Mouse (Mus musculus): Measurements from ENCODE around the gene Sipa1. TPM values are rescaled to one million over a fixed set of nuclear protein-coding genes. Genes with fewer than 3 reads are reported as not detected.

Gene Sipa1
- polyA plus RNA-seq (2016; fragmentation: Nextera tagmentation; extraction: Ambion mirVana), result 22.4 and 25.4 TPM in 2 replicates

GRCm38 (mm10) chr19:5662981-5663913 lies at the start of gene Sipa1:
Gene Sipa1, minus strand, starts transcription at chr19:5663707.
- no peaks in the 10 kb centered on the region for H3K27me3 ChIP-seq
- peaks cover 19% of the 10 kb centered on the region for H3K4me1 ChIP-seq
- peak within 1 kb of the TSS; percentile 62 for H3K4me2 ChIP-seq (replicated peaks)
- H3K9ac ChIP-seq, result peak within 1 kb of the TSS; percentile 65
- H3K4me3 ChIP-seq, result peak within 1 kb of the TSS; percentile 43
- H3K36me3 ChIP-seq, result peaks cover 42% of the 10 kb centered on the region
- peak; percentile 92 for ATAC-seq (ENCODE audit: low FRiP score)
- peak within 1 kb of the TSS; percentile 60 for H3K27ac ChIP-seq
- WGBS, result 1% methylated on average over 31 of the region's 32 CpGs
- no peaks in the 10 kb centered on the region for H3K9me3 ChIP-seq (replicated peaks)

- Histone ChIP-seq H3K9ac (0 out of 2 replicates have a peak overlapping the region, but pooled peaks have one; percentile 32), H3K9me3 (replicated peaks) (no peaks in the 10 kb centered on the region), H3K36me3 (peaks cover 60% of the 10 kb centered on the region), H3K27ac (no peak overlapping the region), H3K27me3 (no peaks in the 10 kb centered on the region; the same call in 1 of the 2 replicates), H3K4me1 (peaks cover 35% of the 10 kb centered on the region), H3K4me2 (replicated peaks) (no peak overlapping the region), H3K4me3 (no peak overlapping the region)
- no peak for ATAC-seq (ENCODE audit: low FRiP score)
- 77% methylated on average over 5 of the region's 5 CpGs for WGBS
These were observed 49.7 kb upstream of the Sipa1 start for GRCm38 (mm10) chr19:5713255-5713654.

GRCm38 (mm10) chr19:5711907-5712460 lies 48.5 kb upstream of the Sipa1 start:
- Histone ChIP-seq H3K4me1 (peaks cover 28% of the 10 kb centered on the region), H3K4me2 (replicated peaks) (no peak overlapping the region), H3K9me3 (replicated peaks) (no peaks in the 10 kb centered on the region), H3K27me3 (no peaks in the 10 kb centered on the region; the same call in 1 of the 2 replicates), H3K4me3 (no peak overlapping the region), H3K36me3 (peaks cover 62% of the 10 kb centered on the region), H3K9ac (no peak overlapping the region), H3K27ac (no peak overlapping the region)
- WGBS, result 94% methylated on average over 14 of the region's 14 CpGs
- no peak for ATAC-seq (ENCODE audit: low FRiP score)

GRCm38 (mm10) chr19:5711218-5711617 lies 47.7 kb upstream of the Sipa1 start:
- no peak for ATAC-seq (ENCODE audit: low FRiP score)
- Histone ChIP-seq H3K4me3 (no peak overlapping the region), H3K4me2 (replicated peaks) (no peak overlapping the region), H3K36me3 (peaks cover 68% of the 10 kb centered on the region), H3K27me3 (no peaks in the 10 kb centered on the region), H3K27ac (no peak overlapping the region), H3K9ac (no peak overlapping the region), H3K4me1 (peaks cover 20% of the 10 kb centered on the region), H3K9me3 (replicated peaks) (no peaks in the 10 kb centered on the region)
- 9% methylated on average over 3 of the region's 3 CpGs for WGBS

- Histone ChIP-seq H3K36me3 (peaks cover 71% of the 10 kb centered on the region), H3K9me3 (replicated peaks) (no peaks in the 10 kb centered on the region)
- WGBS, result 71% methylated on average over 8 of the region's 8 CpGs
These were observed 47.1 kb upstream of the Sipa1 start for GRCm38 (mm10) chr19:5710581-5710980.

GRCm38 (mm10) chr19:5710068-5710467 lies 46.6 kb upstream of the Sipa1 start:
- Histone ChIP-seq H3K4me2 (replicated peaks) (no peak overlapping the region), H3K9me3 (replicated peaks) (no peaks in the 10 kb centered on the region), H3K27ac (no peak overlapping the region), H3K36me3 (peaks cover 71% of the 10 kb centered on the region), H3K4me3 (no peak overlapping the region), H3K4me1 (peaks cover 9% of the 10 kb centered on the region; the same call in 1 of the 2 replicates), H3K27me3 (no peaks in the 10 kb centered on the region), H3K9ac (no peak overlapping the region)
- WGBS, result 93% methylated on average over 6 of the region's 6 CpGs
- no peak for ATAC-seq (ENCODE audit: low FRiP score)

More at GRCm38 (mm10) chr19:5710581-5710980, 47.1 kb upstream of the Sipa1 start:
- H3K9ac ChIP-seq, result no peak overlapping the region
- H3K4me3 ChIP-seq, result no peak overlapping the region
- no peak for ATAC-seq (ENCODE audit: low FRiP score)
- no peak overlapping the region for H3K27ac ChIP-seq
- no peaks in the 10 kb centered on the region for H3K27me3 ChIP-seq
- peaks cover 14% of the 10 kb centered on the region for H3K4me1 ChIP-seq
- no peak overlapping the region for H3K4me2 ChIP-seq (replicated peaks)

GRCm38 (mm10) chr19:5704801-5705571 lies 41.5 kb upstream of the Sipa1 start:
- no peak overlapping the region; the same call in 1 of the 2 replicates for H3K27ac ChIP-seq
- H3K9me3 ChIP-seq (replicated peaks), result no peaks in the 10 kb centered on the region
- no peak for ATAC-seq (ENCODE audit: low FRiP score)
- no peak overlapping the region for H3K4me3 ChIP-seq
- WGBS, result 49% methylated on average over 10 of the region's 10 CpGs
- peaks cover 67% of the 10 kb centered on the region for H3K36me3 ChIP-seq
- no peak overlapping the region for H3K9ac ChIP-seq
- H3K4me1 ChIP-seq, result peaks cover 9% of the 10 kb centered on the region
- H3K4me2 ChIP-seq (replicated peaks), result no peak overlapping the region
- H3K27me3 ChIP-seq, result no peaks in the 10 kb centered on the region

- H3K4me3 ChIP-seq, result no peak within 1 kb of the TSS
- no peaks in the 10 kb centered on the region for H3K27me3 ChIP-seq
- H3K36me3 ChIP-seq, result peaks cover 69% of the 10 kb centered on the region
- no peak within 1 kb of the TSS for H3K9ac ChIP-seq
- 81% methylated on average over 17 of the region's 17 CpGs for WGBS
- no peak within 1 kb of the TSS for H3K4me2 ChIP-seq (replicated peaks)
- peak within 1 kb of the TSS; percentile 18; the same call in 1 of the 2 replicates for H3K27ac ChIP-seq
- H3K9me3 ChIP-seq (replicated peaks), result no peaks in the 10 kb centered on the region
- H3K4me1 ChIP-seq, result peaks cover 9% of the 10 kb centered on the region
- ATAC-seq (ENCODE audit: low FRiP score), result no peak
These were observed 40.8 kb upstream of the Sipa1 start, which contains the start of gene Kcnk7 for GRCm38 (mm10) chr19:5704163-5704800. Gene Kcnk7, plus strand, starts transcription at chr19:5704367.

- ATAC-seq (ENCODE audit: low FRiP score), result no peak
- 11% methylated on average over 41 of the region's 41 CpGs for WGBS
- Histone ChIP-seq H3K9me3 (replicated peaks) (no peaks in the 10 kb centered on the region), H3K9ac (peak overlapping the region; percentile 33; the same call in 1 of the 2 replicates), H3K36me3 (peaks cover 76% of the 10 kb centered on the region), H3K27ac (no peak overlapping the region), H3K4me1 (peaks cover 42% of the 10 kb centered on the region), H3K4me2 (replicated peaks) (peak overlapping the region; percentile 54), H3K4me3 (peak overlapping the region; percentile 27), H3K27me3 (peaks cover 8% of the 10 kb centered on the region; the same call in 1 of the 2 replicates)
These were observed 32.4 kb upstream of the Sipa1 start for GRCm38 (mm10) chr19:5695849-5696462.

- Histone ChIP-seq H3K9me3 (replicated peaks) (no peaks in the 10 kb centered on the region), H3K4me3 (no peak overlapping the region), H3K4me2 (replicated peaks) (no peak overlapping the region), H3K9ac (no peak overlapping the region), H3K27me3 (peaks cover 8% of the 10 kb centered on the region; the same call in 1 of the 2 replicates), H3K27ac (no peak overlapping the region), H3K36me3 (peaks cover 59% of the 10 kb centered on the region), H3K4me1 (peaks cover 57% of the 10 kb centered on the region)
- 81% methylated on average over 6 of the region's 6 CpGs for WGBS
- no peak for ATAC-seq (ENCODE audit: low FRiP score)
These were observed 30.3 kb upstream of the Sipa1 start for GRCm38 (mm10) chr19:5693801-5694200.

GRCm38 (mm10) chr19:5692913-5693396 lies 29.4 kb upstream of the Sipa1 start:
- Histone ChIP-seq H3K36me3 (peaks cover 50% of the 10 kb centered on the region), H3K9ac (peak overlapping the region; percentile 60; the same call in 1 of the 2 replicates), H3K27me3 (peaks cover 8% of the 10 kb centered on the region; the same call in 1 of the 2 replicates), H3K4me3 (0 out of 2 replicates have a peak overlapping the region, but pooled peaks have one; percentile 90), H3K4me2 (replicated peaks) (peak overlapping the region; percentile 100), H3K9me3 (replicated peaks) (no peaks in the 10 kb centered on the region), H3K27ac (peak overlapping the region; percentile 49), H3K4me1 (peaks cover 58% of the 10 kb centered on the region)
- WGBS, result 76% methylated on average over 10 of the region's 10 CpGs
- ATAC-seq (ENCODE audit: low FRiP score), result no peak

Measured in hindbrain, embryonic 12.5 days (tissue).